Mouse (Mus musculus): ENCODE data around the gene Card19. TPM values are rescaled to one million over a fixed set of nuclear protein-coding genes. Genes with fewer than 3 reads are reported as not detected.
A peak's percentile ranks its signal among the peaks of the same experiment; 100 is the strongest.

Gene Card19
- polyA plus RNA-seq, 1 experiment from 2014 or later, result 17.1 TPM

- H3K27me3 ChIP-seq (ENCODE audit: control insufficient read depth, insufficient read depth, low read length), result peaks cover 26% of the 10 kb centered on the region
- peak within 1 kb of the TSS; percentile 33; the same call in 1 of the 2 replicates for H3K9ac ChIP-seq (ENCODE audit: low read length)
- no peaks in the 10 kb centered on the region for H3K36me3 ChIP-seq (ENCODE audit: control insufficient read depth, insufficient read depth, low read length)
- no peak within 1 kb of the TSS for H3K27ac ChIP-seq (ENCODE audit: low read depth, low read length)
- no peak for DNase-seq (ENCODE audit: low spot score, missing footprints)
- 0 out of 2 replicates have a peak, but pooled peaks have one; percentile 15 for ATAC-seq (ENCODE audit: low FRiP score)
- H3K9me3 ChIP-seq (ENCODE audit: control insufficient read depth, low read length), result no peaks in the 10 kb centered on the region
- H3K4me3 ChIP-seq (ENCODE audit: low read depth, low read length), result peak within 1 kb of the TSS; percentile 27
- peaks cover 10% of the 10 kb centered on the region for H3K4me1 ChIP-seq (ENCODE audit: control insufficient read depth, insufficient read depth, low read length)
- WGBS, result 16% methylated on average over 7 of the region's 8 CpGs
- peak within 1 kb of the TSS; percentile 50 for H3K4me2 ChIP-seq
Observed at GRCm38 (mm10) chr13:49248467-49248862, 32.6 kb upstream of the Card19 start, which contains the start of gene Susd3. TSS of gene Susd3 (minus strand) at chr13:49248706.

- Histone ChIP-seq H3K27ac (ENCODE audit: low read depth, low read length) (no peak overlapping the region), H3K9me3 (ENCODE audit: control insufficient read depth, low read length) (no peaks in the 10 kb centered on the region), H3K4me1 (ENCODE audit: control insufficient read depth, insufficient read depth, low read length) (peaks cover 10% of the 10 kb centered on the region), H3K36me3 (ENCODE audit: control insufficient read depth, insufficient read depth, low read length) (no peaks in the 10 kb centered on the region), H3K27me3 (ENCODE audit: control insufficient read depth, insufficient read depth, low read length) (peaks cover 26% of the 10 kb centered on the region), H3K9ac (ENCODE audit: low read length) (peak overlapping the region; percentile 33; the same call in 1 of the 2 replicates), H3K4me3 (ENCODE audit: low read depth, low read length) (peak overlapping the region; percentile 27), H3K4me2 (peak overlapping the region; percentile 50)
- 1% methylated on average over 58 of the region's 58 CpGs for WGBS
- DNase-seq (ENCODE audit: low spot score, missing footprints) (peak; percentile 94), ATAC-seq (ENCODE audit: low FRiP score) (peak; percentile 69)
Observed at GRCm38 (mm10) chr13:49247740-49248466, 32.1 kb upstream of the Card19 start.

- Histone ChIP-seq H3K27ac (ENCODE audit: low read depth, low read length) (no peak overlapping the region), H3K4me1 (ENCODE audit: control insufficient read depth, insufficient read depth, low read length) (peaks cover 10% of the 10 kb centered on the region), H3K36me3 (ENCODE audit: control insufficient read depth, insufficient read depth, low read length) (no peaks in the 10 kb centered on the region), H3K9ac (ENCODE audit: low read length) (no peak overlapping the region), H3K4me2 (peak overlapping the region; percentile 50), H3K9me3 (ENCODE audit: control insufficient read depth, low read length) (no peaks in the 10 kb centered on the region), H3K27me3 (ENCODE audit: control insufficient read depth, insufficient read depth, low read length) (peaks cover 26% of the 10 kb centered on the region), H3K4me3 (ENCODE audit: low read depth, low read length) (peak overlapping the region; percentile 27)
- ATAC-seq (ENCODE audit: low FRiP score), result no peak
- DNase-seq (ENCODE audit: low spot score, missing footprints), result peak; percentile 87
- 32% methylated on average over 12 of the region's 12 CpGs for WGBS
Observed at GRCm38 (mm10) chr13:49247232-49247739, 31.4 kb upstream of the Card19 start.

GRCm38 (mm10) chr13:49246626-49247025, 30.8 kb upstream of the Card19 start:
- H3K4me2 ChIP-seq, result no peak overlapping the region
- no peaks in the 10 kb centered on the region for H3K9me3 ChIP-seq (ENCODE audit: control insufficient read depth, low read length)
- H3K9ac ChIP-seq (ENCODE audit: low read length), result no peak overlapping the region
- H3K27me3 ChIP-seq (ENCODE audit: control insufficient read depth, insufficient read depth, low read length), result peaks cover 26% of the 10 kb centered on the region
- H3K36me3 ChIP-seq (ENCODE audit: control insufficient read depth, insufficient read depth, low read length), result no peaks in the 10 kb centered on the region
- no peak for DNase-seq (ENCODE audit: low spot score, missing footprints)
- H3K4me1 ChIP-seq (ENCODE audit: control insufficient read depth, insufficient read depth, low read length), result peaks cover 10% of the 10 kb centered on the region
- 67% methylated on average over 2 of the region's 2 CpGs for WGBS
- ATAC-seq (ENCODE audit: low FRiP score), result no peak
- no peak overlapping the region for H3K4me3 ChIP-seq (ENCODE audit: low read depth, low read length)
- H3K27ac ChIP-seq (ENCODE audit: low read depth, low read length), result no peak overlapping the region

GRCm38 (mm10) chr13:49246011-49246410, 30.2 kb upstream of the Card19 start:
- Histone ChIP-seq H3K4me3 (ENCODE audit: low read depth, low read length) (no peak overlapping the region), H3K27ac (ENCODE audit: low read depth, low read length) (no peak overlapping the region), H3K9me3 (ENCODE audit: control insufficient read depth, low read length) (no peaks in the 10 kb centered on the region), H3K4me1 (ENCODE audit: control insufficient read depth, insufficient read depth, low read length) (peaks cover 10% of the 10 kb centered on the region), H3K4me2 (no peak overlapping the region), H3K9ac (ENCODE audit: low read length) (no peak overlapping the region), H3K27me3 (ENCODE audit: control insufficient read depth, insufficient read depth, low read length) (peaks cover 26% of the 10 kb centered on the region), H3K36me3 (ENCODE audit: control insufficient read depth, insufficient read depth, low read length) (no peaks in the 10 kb centered on the region)
- no peak for ATAC-seq (ENCODE audit: low FRiP score)
- 90% methylated on average over 3 of the region's 3 CpGs for WGBS
- no peak for DNase-seq (ENCODE audit: low spot score, missing footprints)

GRCm38 (mm10) chr13:49245251-49245650, 29.4 kb upstream of the Card19 start:
- peaks cover 26% of the 10 kb centered on the region for H3K27me3 ChIP-seq (ENCODE audit: control insufficient read depth, insufficient read depth, low read length)
- no peak for DNase-seq (ENCODE audit: low spot score, missing footprints)
- H3K4me3 ChIP-seq (ENCODE audit: low read depth, low read length), result no peak overlapping the region
- 53% methylated on average over 4 of the region's 4 CpGs for WGBS
- no peak for ATAC-seq (ENCODE audit: low FRiP score)
- H3K27ac ChIP-seq (ENCODE audit: low read depth, low read length), result no peak overlapping the region
- no peaks in the 10 kb centered on the region for H3K36me3 ChIP-seq (ENCODE audit: control insufficient read depth, insufficient read depth, low read length)
- H3K9me3 ChIP-seq (ENCODE audit: control insufficient read depth, low read length), result no peaks in the 10 kb centered on the region
- peaks cover 10% of the 10 kb centered on the region for H3K4me1 ChIP-seq (ENCODE audit: control insufficient read depth, insufficient read depth, low read length)
- no peak overlapping the region for H3K4me2 ChIP-seq
- no peak overlapping the region for H3K9ac ChIP-seq (ENCODE audit: low read length)

GRCm38 (mm10) chr13:49243492-49243891, 27.7 kb upstream of the Card19 start:
- H3K36me3 ChIP-seq (ENCODE audit: control insufficient read depth, insufficient read depth, low read length), result no peaks in the 10 kb centered on the region
- DNase-seq (ENCODE audit: low spot score, missing footprints), result no peak
- H3K27me3 ChIP-seq (ENCODE audit: control insufficient read depth, insufficient read depth, low read length), result peaks cover 23% of the 10 kb centered on the region
- peaks cover 4% of the 10 kb centered on the region for H3K4me1 ChIP-seq (ENCODE audit: control insufficient read depth, insufficient read depth, low read length)
- WGBS, result 96% methylated on average over 2 of the region's 2 CpGs
- no peak overlapping the region for H3K9ac ChIP-seq (ENCODE audit: low read length)
- no peak overlapping the region for H3K4me3 ChIP-seq (ENCODE audit: low read depth, low read length)
- H3K27ac ChIP-seq (ENCODE audit: low read depth, low read length), result no peak overlapping the region
- no peak overlapping the region for H3K4me2 ChIP-seq
- ATAC-seq (ENCODE audit: low FRiP score), result no peak
- H3K9me3 ChIP-seq (ENCODE audit: control insufficient read depth, low read length), result no peaks in the 10 kb centered on the region

- no peak overlapping the region for H3K4me3 ChIP-seq (ENCODE audit: low read depth, low read length)
- H3K4me2 ChIP-seq, result no peak overlapping the region
- 81% methylated on average over 9 of the region's 9 CpGs for WGBS
Observed at GRCm38 (mm10) chr13:49242321-49243065, 26.7 kb upstream of the Card19 start.

GRCm38 (mm10) chr13:49238737-49239136, 22.9 kb upstream of the Card19 start:
- no peaks in the 10 kb centered on the region for H3K27me3 ChIP-seq (ENCODE audit: control insufficient read depth, insufficient read depth, low read length)
- no peak overlapping the region for H3K9ac ChIP-seq (ENCODE audit: low read length)
- 93% methylated on average over 8 of the region's 8 CpGs for WGBS
- no peaks in the 10 kb centered on the region for H3K9me3 ChIP-seq (ENCODE audit: control insufficient read depth, low read length)
- no peak overlapping the region for H3K4me2 ChIP-seq
- ATAC-seq (ENCODE audit: low FRiP score) (no peak), DNase-seq (ENCODE audit: low spot score, missing footprints) (peak; percentile 69)
- H3K36me3 ChIP-seq (ENCODE audit: control insufficient read depth, insufficient read depth, low read length), result no peaks in the 10 kb centered on the region
- H3K27ac ChIP-seq (ENCODE audit: low read depth, low read length), result no peak overlapping the region
- no peaks in the 10 kb centered on the region for H3K4me1 ChIP-seq (ENCODE audit: control insufficient read depth, insufficient read depth, low read length)
- H3K4me3 ChIP-seq (ENCODE audit: low read depth, low read length), result no peak overlapping the region

More at GRCm38 (mm10) chr13:49242321-49243065, 26.7 kb upstream of the Card19 start:
- Histone ChIP-seq H3K9me3 (ENCODE audit: control insufficient read depth, low read length) (no peaks in the 10 kb centered on the region), H3K27ac (ENCODE audit: low read depth, low read length) (no peak overlapping the region), H3K9ac (ENCODE audit: low read length) (no peak overlapping the region), H3K4me1 (ENCODE audit: control insufficient read depth, insufficient read depth, low read length) (no peaks in the 10 kb centered on the region; the same call in 1 of the 2 replicates), H3K27me3 (ENCODE audit: control insufficient read depth, insufficient read depth, low read length) (peaks cover 13% of the 10 kb centered on the region), H3K36me3 (ENCODE audit: control insufficient read depth, insufficient read depth, low read length) (no peaks in the 10 kb centered on the region)
- no peak for ATAC-seq (ENCODE audit: low FRiP score)
- DNase-seq (ENCODE audit: low spot score, missing footprints), result no peak
